Mouse (Mus musculus) R1 (cell line): ENCODE data around the gene Adam8.

ENCODE experiments used
- DNase-seq: peaks from one replicate; pipeline ENCODE4 v3.0.0-alpha.2; 2018; ENCODE audit warnings: low read depth, low spot score

The Adam8 gene

GRCm38 (mm10) chr7:139992406-139992805 lies at the start of gene Adam8:
Gene Adam8, minus strand, starts transcription at chr7:139992562.
- DNase-seq = peak; percentile 81

GRCm38 (mm10) chr7:140037171-140037555 lies 44.8 kb upstream of the Adam8 start:
- DNase-seq = no peak

- peak; percentile 99 for DNase-seq
Measured at GRCm38 (mm10) chr7:140036281-140037170, 44.2 kb upstream of the Adam8 start, which contains the start of the genes Zfp511 and Tubgcp2. Gene Zfp511, plus strand, starts transcription at chr7:140036391. Gene Tubgcp2, minus strand, starts transcription at chr7:140036669.

GRCm38 (mm10) chr7:140035456-140035855 lies 43.1 kb upstream of the Adam8 start:
- no peak for DNase-seq

- DNase-seq = no peak
Measured at GRCm38 (mm10) chr7:140033386-140033785, 41.0 kb upstream of the Adam8 start.

- no peak for DNase-seq
Measured at GRCm38 (mm10) chr7:140032366-140032765, 40.0 kb upstream of the Adam8 start.

- DNase-seq = no peak
Measured at GRCm38 (mm10) chr7:140031771-140032170, 39.4 kb upstream of the Adam8 start.

- no peak for DNase-seq
Measured at GRCm38 (mm10) chr7:140011336-140011735, 19.0 kb upstream of the Adam8 start.

- DNase-seq = no peak
Measured at GRCm38 (mm10) chr7:140007781-140008180, 15.4 kb upstream of the Adam8 start.

- no peak for DNase-seq
Measured at GRCm38 (mm10) chr7:140006861-140007611, 14.7 kb upstream of the Adam8 start.

- DNase-seq = no peak
Measured at GRCm38 (mm10) chr7:140004666-140005065, 12.3 kb upstream of the Adam8 start.

- no peak for DNase-seq
Measured at GRCm38 (mm10) chr7:140001086-140001740, 8.9 kb upstream of the Adam8 start.

- no peak for DNase-seq
Measured at GRCm38 (mm10) chr7:139998691-139999350, 6.5 kb upstream of the Adam8 start.

GRCm38 (mm10) chr7:139994676-139995075 lies 2.3 kb upstream of the Adam8 start:
- DNase-seq = peak; percentile 81

- DNase-seq = no peak
Measured at GRCm38 (mm10) chr7:139994202-139994601, 1.8 kb upstream of the Adam8 start.

GRCm38 (mm10) chr7:139993532-139993931 lies 1.2 kb upstream of the Adam8 start:
- no peak for DNase-seq

- no peak for DNase-seq
Measured at GRCm38 (mm10) chr7:139990864-139991394, 1.4 kb downstream of the Adam8 start.

GRCm38 (mm10) chr7:139988272-139988671 lies 4.1 kb downstream of the Adam8 start:
- no peak for DNase-seq

GRCm38 (mm10) chr7:139984505-139984904 lies 7.9 kb downstream of the Adam8 start:
- no peak for DNase-seq

- no peak for DNase-seq
Measured at GRCm38 (mm10) chr7:139982058-139982457, 10.3 kb downstream of the Adam8 start.

GRCm38 (mm10) chr7:139980778-139981177 lies 11.6 kb downstream of the Adam8 start:
- DNase-seq = no peak
